Mouse (Mus musculus) MEL (cell line): ENCODE measurements around the gene Coro7. TPM values are rescaled to one million over a fixed set of nuclear protein-coding genes. Genes with fewer than 3 reads are reported as not detected.

ENCODE experiments used
- DNase-seq: peaks from one replicate; pipeline ENCODE4 v3.0.0; 2011; ENCODE audit warnings: low read depth, low spot score
- H3K27ac ChIP-seq: 2 replicates; pipeline ENCODE4 v1.5.1; 2012; ENCODE audit warnings: low read depth, mild to moderate bottlenecking, control low read depth, low read length, moderate library complexity; ENCODE audit not compliant: control insufficient read depth
- H3K27me3 ChIP-seq, 2 experiments: fragments of 150-350 bp in 1 of 2; sonication (generic) in 1 of 2; 2 replicates each; pipeline ENCODE4 v1.6.1; 2012; ENCODE audit warnings: low read length in 2 of 2, mild to moderate bottlenecking in 2 of 2, improper control_type of control experiment in 1 of 2, moderate library complexity in 1 of 2; ENCODE audit not compliant: insufficient read depth in 2 of 2, control insufficient read depth in 1 of 2
- H3K36me3 ChIP-seq, 2 experiments: 2 replicates each; pipeline ENCODE4 v1.6.1; 2012 to 2014; ENCODE audit warnings: low read length in 2 of 2, improper control_type of control experiment in 1 of 2, inconsistent platforms in 1 of 2, mild to moderate bottlenecking in 1 of 2; ENCODE audit not compliant: insufficient read depth in 2 of 2, control insufficient read depth in 1 of 2
- H3K4me1 ChIP-seq, 2 experiments: fragments of 150-350 bp in 1 of 2; sonication (generic) in 1 of 2; 2 replicates each; pipeline ENCODE4 v1.6.1; 2012; ENCODE audit warnings: low read length in 2 of 2, improper control_type of control experiment in 1 of 2, mild to moderate bottlenecking in 1 of 2; ENCODE audit not compliant: insufficient read depth in 2 of 2, control insufficient read depth in 1 of 2
- H3K4me3 ChIP-seq, 2 experiments: fragments of 150-350 bp in 1 of 2; sonication (generic) in 1 of 2; 2 replicates each; pipeline ENCODE4 v1.5.1; 2012; ENCODE audit warnings: low read depth in 2 of 2, low read length in 2 of 2, mild to moderate bottlenecking in 2 of 2, moderate library complexity in 2 of 2, control low read depth in 1 of 2, improper control_type of control experiment in 1 of 2; ENCODE audit not compliant: control insufficient read depth in 1 of 2, insufficient read depth in 1 of 2
- H3K79me2 ChIP-seq: 2 replicates; pipeline ENCODE4 v1.6.1; 2012; ENCODE audit warnings: mild to moderate bottlenecking, low read length, moderate library complexity; ENCODE audit not compliant: control insufficient read depth, poor library complexity, insufficient read depth
- H3K9ac ChIP-seq: 2 replicates; pipeline ENCODE4 v1.6.1; 2012; ENCODE audit warnings: low read depth, mild to moderate bottlenecking, control low read depth, low read length, moderate library complexity; ENCODE audit not compliant: control insufficient read depth, poor library complexity, severe bottlenecking
- H3K9me3 ChIP-seq: fragments of 150-350 bp; sonication (generic); replicated peaks from 2 replicates; pipeline ENCODE4 v1.6.1; 2012; ENCODE audit warnings: mild to moderate bottlenecking, low read length, improper control_type of control experiment, moderate library complexity; ENCODE audit not compliant: insufficient read depth
- BHLHE40 ChIP-seq: IDR thresholded peaks from 2 replicates; pipeline ENCODE4 v1.6.1; 2012; ENCODE audit warnings: low read depth, mild to moderate bottlenecking, inconsistent platforms, low read length, improper control_type of control experiment, borderline replicate concordance
- CHD1 ChIP-seq: IDR thresholded peaks from 2 replicates; pipeline ENCODE4 v1.6.1; 2012; ENCODE audit warnings: low read depth, mild to moderate bottlenecking, inconsistent platforms, low read length, improper control_type of control experiment
- CHD2 ChIP-seq: IDR thresholded peaks from 2 replicates; pipeline ENCODE4 v1.6.1; 2011; ENCODE audit warnings: low read length, improper control_type of control experiment
- E2F4 ChIP-seq: IDR thresholded peaks from 2 replicates; pipeline ENCODE4 v1.6.1; 2011; ENCODE audit warnings: low read depth, low read length, improper control_type of control experiment, borderline replicate concordance
- ELF1 ChIP-seq: IDR thresholded peaks from 2 replicates; pipeline ENCODE4 v1.6.1; 2014; ENCODE audit warnings: low read depth, mild to moderate bottlenecking, inconsistent platforms, low read length, improper control_type of control experiment, moderate library complexity
- EP300 ChIP-seq, 2 experiments: IDR thresholded peaks; 2 replicates each; pipeline ENCODE4 v1.6.1; 2011; ENCODE audit warnings: improper control_type of control experiment in 2 of 2, low read length in 2 of 2, low read depth in 1 of 2, mild to moderate bottlenecking in 1 of 2
- ETS1 ChIP-seq: IDR thresholded peaks from 2 replicates; pipeline ENCODE4 v1.6.1; 2012; ENCODE audit warnings: low read depth, mild to moderate bottlenecking, inconsistent platforms, low read length, improper control_type of control experiment, moderate library complexity
- GABPA ChIP-seq: IDR thresholded peaks from 2 replicates; pipeline ENCODE4 v1.6.1; 2012; ENCODE audit warnings: low read depth, mild to moderate bottlenecking, inconsistent platforms, low read length, improper control_type of control experiment, moderate library complexity
- GATA1 ChIP-seq: IDR thresholded peaks from 2 replicates; pipeline ENCODE4 v1.6.1; 2011; ENCODE audit warnings: low read depth, low read length, improper control_type of control experiment
- JUND ChIP-seq: IDR thresholded peaks from 2 replicates; pipeline ENCODE4 v1.6.1; 2011; ENCODE audit warnings: low read depth, mild to moderate bottlenecking, improper control_type of control experiment, low read length
- KAT2A ChIP-seq: conservative IDR thresholded peaks from 2 replicates; pipeline ENCODE4 v1.6.1; 2012; ENCODE audit warnings: low read depth, low read length, improper control_type of control experiment, inconsistent platforms
- MAFK ChIP-seq: IDR thresholded peaks from 2 replicates; pipeline ENCODE4 v1.6.1; 2011; ENCODE audit warnings: low read depth, mild to moderate bottlenecking, low read length, improper control_type of control experiment, borderline replicate concordance
- MAX ChIP-seq: IDR thresholded peaks from 2 replicates; pipeline ENCODE4 v1.6.1; 2011; ENCODE audit warnings: low read length, improper control_type of control experiment
- MAZ ChIP-seq: IDR thresholded peaks from 2 replicates; pipeline ENCODE4 v1.6.1; 2012; ENCODE audit warnings: low read depth, mild to moderate bottlenecking, inconsistent platforms, low read length, improper control_type of control experiment
- MEF2A ChIP-seq: IDR thresholded peaks from 2 replicates; pipeline ENCODE4 v1.6.1; 2014; ENCODE audit warnings: low read depth, mild to moderate bottlenecking, inconsistent platforms, low read length, improper control_type of control experiment; ENCODE audit not compliant: poor library complexity, insufficient replicate concordance, severe bottlenecking; ENCODE audit errors: extremely low read depth
- MXI1 ChIP-seq: IDR thresholded peaks from 2 replicates; pipeline ENCODE4 v1.6.1; 2011; ENCODE audit warnings: mild to moderate bottlenecking, low read depth, low read length, improper control_type of control experiment
- MYB ChIP-seq: IDR thresholded peaks from 2 replicates; pipeline ENCODE4 v1.6.1; 2011; ENCODE audit warnings: mild to moderate bottlenecking, low read depth, low read length, improper control_type of control experiment
- MYC ChIP-seq: IDR thresholded peaks from 2 replicates; pipeline ENCODE4 v1.6.1; 2011; ENCODE audit warnings: low read depth, mild to moderate bottlenecking, low read length, improper control_type of control experiment, moderate library complexity
- NELFE ChIP-seq: IDR thresholded peaks from 2 replicates; pipeline ENCODE4 v1.6.1; 2011; ENCODE audit warnings: low read depth, low read length, improper control_type of control experiment
- NRF1 ChIP-seq: IDR thresholded peaks from 2 replicates; pipeline ENCODE4 v1.6.1; 2014; ENCODE audit warnings: low read depth, mild to moderate bottlenecking, inconsistent platforms, low read length, improper control_type of control experiment, moderate library complexity; ENCODE audit not compliant: poor library complexity, insufficient read depth, severe bottlenecking
- POLR2A ChIP-seq, 2 experiments: IDR thresholded peaks; 2 replicates each; pipeline ENCODE4 v1.6.1; 2011 to 2012; ENCODE audit warnings: low read length in 2 of 2, mild to moderate bottlenecking in 2 of 2, control low read depth in 1 of 2, improper control_type of control experiment in 1 of 2, low read depth in 1 of 2, moderate library complexity in 1 of 2; ENCODE audit not compliant: control insufficient read depth in 1 of 2, insufficient read depth in 1 of 2, poor library complexity in 1 of 2
- POLR2AphosphoS2 ChIP-seq: IDR thresholded peaks from 2 replicates; pipeline ENCODE4 v1.6.1; 2011; ENCODE audit warnings: low read length, improper control_type of control experiment
- POLR2AphosphoS5 ChIP-seq: IDR thresholded peaks from 2 replicates; pipeline ENCODE4 v1.6.1; 2012; ENCODE audit warnings: low read depth, borderline replicate concordance, mild to moderate bottlenecking, inconsistent platforms, low read length, moderate library complexity, mixed read lengths
- RAD21 ChIP-seq: IDR thresholded peaks from 2 replicates; pipeline ENCODE4 v1.6.1; 2011; ENCODE audit warnings: mild to moderate bottlenecking, low read depth, low read length, improper control_type of control experiment
- SIN3A ChIP-seq: IDR thresholded peaks from 2 replicates; pipeline ENCODE4 v1.6.1; 2012; ENCODE audit warnings: low read length, improper control_type of control experiment, inconsistent platforms
- SMC3 ChIP-seq: IDR thresholded peaks from 2 replicates; pipeline ENCODE4 v1.6.1; 2011; ENCODE audit warnings: low read depth, low read length, improper control_type of control experiment
- TAL1 ChIP-seq: IDR thresholded peaks from 2 replicates; pipeline ENCODE4 v1.6.1; 2012; ENCODE audit warnings: mild to moderate bottlenecking, inconsistent platforms, low read length, moderate library complexity, mixed read lengths
- TBP ChIP-seq: IDR thresholded peaks from 2 replicates; pipeline ENCODE4 v1.8.0; 2011; ENCODE audit warnings: low read depth, low read length, improper control_type of control experiment
- TCF12 ChIP-seq: IDR thresholded peaks from 2 replicates; pipeline ENCODE4 v1.6.1; 2014; ENCODE audit warnings: low read depth, mild to moderate bottlenecking, inconsistent platforms, low read length, improper control_type of control experiment, moderate library complexity
- UBTF ChIP-seq: IDR thresholded peaks from 2 replicates; pipeline ENCODE4 v1.6.1; 2012; ENCODE audit warnings: low read depth, mild to moderate bottlenecking, inconsistent platforms, low read length, improper control_type of control experiment, moderate library complexity, borderline replicate concordance; ENCODE audit not compliant: insufficient read depth
- USF1 ChIP-seq: IDR thresholded peaks from 2 replicates; pipeline ENCODE4 v1.6.1; 2014; ENCODE audit warnings: low read depth, mild to moderate bottlenecking, inconsistent platforms, low read length, improper control_type of control experiment, moderate library complexity
- USF2 ChIP-seq, 2 experiments: IDR thresholded peaks; 2 replicates each; pipeline ENCODE4 v1.6.1; 2011 to 2012; ENCODE audit warnings: improper control_type of control experiment in 2 of 2, low read length in 2 of 2, borderline replicate concordance in 1 of 2, inconsistent platforms in 1 of 2, low read depth in 1 of 2, mild to moderate bottlenecking in 1 of 2; ENCODE audit not compliant: insufficient read depth in 1 of 2
- ZC3H11A ChIP-seq: IDR thresholded peaks from 2 replicates; pipeline ENCODE4 v1.6.1; 2012; ENCODE audit warnings: low read depth, mild to moderate bottlenecking, inconsistent platforms, low read length, improper control_type of control experiment
- ZKSCAN1 ChIP-seq: IDR thresholded peaks from 2 replicates; pipeline ENCODE4 v1.6.1; 2012; ENCODE audit warnings: low read depth, mild to moderate bottlenecking, inconsistent platforms, low read length, improper control_type of control experiment, moderate library complexity
- ZMIZ1 ChIP-seq: IDR thresholded peaks from 2 replicates; pipeline ENCODE4 v1.6.1; 2012; ENCODE audit warnings: low read depth, mild to moderate bottlenecking, inconsistent platforms, low read length, improper control_type of control experiment, moderate library complexity
- ZNF384 ChIP-seq: IDR thresholded peaks from 2 replicates; pipeline ENCODE4 v1.6.1; 2012; ENCODE audit warnings: low read depth, mild to moderate bottlenecking, inconsistent platforms, low read length, improper control_type of control experiment
- polyA plus RNA-seq, 2 experiments: library from polyadenylated mRNA; stranded (reverse) in 1 of 2; unstranded in 1 of 2; fragments of >175 nt in 1 of 2; fragments of >200 nt in 1 of 2; gene quantifications; 2 replicates each; pipeline versions ENCODE4 v1.2.1 to v1.2.4; 2012; ENCODE audit warnings: low replicate concordance in 2 of 2, low read depth in 1 of 2; ENCODE audit not compliant: insufficient read length in 2 of 2, insufficient read depth in 1 of 2, missing spikeins in 1 of 2
- total RNA-seq: library from RNA; depleted of rRNA; stranded (reverse); fragments of 300-350 nt; gene quantifications from 2 replicates; pipeline ENCODE4 v1.2.3, GENCODE M21; 2012

The Coro7 gene
- total and polyA plus RNA-seq, 3 experiments, result 9.8 to 38.3 TPM; not detected in 1

- Histone ChIP-seq H3K9me3 (no peaks in the 10 kb centered on the region), H3K36me3 (peaks cover 0 to 12% of the 10 kb centered on the region in 2 experiments; a peak in 2 of 4 replicates), H3K9ac (peak within 1 kb of the TSS; percentile 93), H3K4me3 (peak within 1 kb of the TSS; percentile 90 to 91), H3K27ac (peak within 1 kb of the TSS; percentile 64), H3K79me2 (peaks cover 35% of the 10 kb centered on the region), H3K27me3 (no peaks in the 10 kb centered on the region), H3K4me1 (peaks cover 0 to 23% of the 10 kb centered on the region in 2 experiments; a peak in 2 of 4 replicates)
- DNase-seq, result peak; percentile 91
- TF ChIP-seq USF2 (IDR thresholded peaks at IDR 0.05; ENCODE audit: borderline replicate concordance in 1 of 2, insufficient read depth in 1 of 2, low read depth in 1 of 2, low read length in 2 of 2) (no peak), UBTF (peak; percentile 47; the same call in 1 of the 2 replicates), GABPA (no peak), GATA1 (no peak), JUND (no peak), SMC3 (no peak), MYC (0 out of 2 replicates have a peak, but pooled peaks have one; percentile 43), SIN3A (peak; percentile 70), CHD1 (no peak), ZMIZ1 (peak; percentile 29), MAZ (no peak), EP300 (IDR thresholded peaks at IDR 0.05; ENCODE audit: low read depth in 1 of 2, low read length in 2 of 2) (no peak), USF1 (0 out of 2 replicates have a peak, but pooled peaks have one; percentile 32), MAFK (no peak), MAX (0 out of 2 replicates have a peak, but pooled peaks have one; percentile 31), MXI1 (peak; percentile 83; the same call in 1 of the 2 replicates), ETS1 (no peak), MEF2A (no peak), ZC3H11A (no peak), KAT2A (no peak; the same call in 1 of the 2 replicates), E2F4 (no peak), TCF12 (0 out of 2 replicates have a peak, but pooled peaks have one; percentile 40), RAD21 (no peak), TAL1 (no peak), CHD2 (peak; percentile 80), POLR2AphosphoS2 (peak; percentile 98), ELF1 (peak; percentile 46; the same call in 1 of the 2 replicates), NRF1 (peak; percentile 82), NELFE (peak; percentile 72; the same call in 1 of the 2 replicates), BHLHE40 (no peak), ZNF384 (no peak), ZKSCAN1 (no peak), POLR2A (IDR thresholded peaks at IDR 0.05; ENCODE audit: control insufficient read depth in 1 of 2, insufficient read depth in 1 of 2, low read depth in 1 of 2, low read length in 2 of 2, poor library complexity in 1 of 2) (peak; percentile 53 to 81; a peak in 3 of 4 replicates), TBP (no peak), POLR2AphosphoS5 (no peak), MYB (no peak)
These were observed 55.0 kb downstream of the Coro7 start, which contains the start of gene Pam16 for GRCm38 (mm10) chr16:4624481-4625110. Gene Pam16 (minus strand): TSS chr16:4624988.
